Mouse (Mus musculus): ENCODE measurements around the gene Duox1.
A peak's percentile ranks its signal among the peaks of the same experiment; 100 is the strongest.
"Not testable (repeated sequence)": the region's sequence is repeated elsewhere in the genome, so short reads cannot be mapped to it uniquely, and the experiment has no call there.

Duox1 gene

GRCm38 (mm10) chr2:122312722-122313417 lies 2.6 kb upstream of the Duox1 start:
- DNase-seq (ENCODE audit: low spot score) = peak; percentile 51

DNA sequence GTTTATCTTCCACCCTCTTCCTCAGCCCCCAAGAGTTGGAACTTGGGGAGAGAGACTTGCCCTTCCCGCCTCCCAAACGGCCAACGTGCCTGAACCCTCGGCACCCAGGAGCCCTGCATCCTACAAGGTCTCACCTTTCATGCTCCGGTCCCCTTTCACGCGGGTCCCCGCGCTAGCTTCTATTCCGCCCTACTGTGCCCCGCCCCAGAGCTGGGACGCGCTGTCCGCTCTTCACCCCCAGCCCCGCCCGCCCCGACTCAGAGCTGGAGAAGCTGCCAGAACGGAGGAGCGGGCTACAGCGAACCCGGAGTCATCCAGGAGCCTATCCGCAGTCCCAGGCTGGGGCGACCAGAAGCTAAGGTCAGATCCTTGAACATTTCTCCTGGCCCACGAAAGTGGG lies 1.9 kb upstream of the Duox1 start, which contains the start of gene Duoxa1:
TSS of gene Duoxa1 (minus strand) at position 195 of the 400 bp plus-strand sequence.
- no peak for DNase-seq (ENCODE audit: low spot score)

GRCm38 (mm10) chr2:122317384-122317783 lies 1.9 kb downstream of the Duox1 start:
- DNase-seq (ENCODE audit: low spot score) = no peak

DNA sequence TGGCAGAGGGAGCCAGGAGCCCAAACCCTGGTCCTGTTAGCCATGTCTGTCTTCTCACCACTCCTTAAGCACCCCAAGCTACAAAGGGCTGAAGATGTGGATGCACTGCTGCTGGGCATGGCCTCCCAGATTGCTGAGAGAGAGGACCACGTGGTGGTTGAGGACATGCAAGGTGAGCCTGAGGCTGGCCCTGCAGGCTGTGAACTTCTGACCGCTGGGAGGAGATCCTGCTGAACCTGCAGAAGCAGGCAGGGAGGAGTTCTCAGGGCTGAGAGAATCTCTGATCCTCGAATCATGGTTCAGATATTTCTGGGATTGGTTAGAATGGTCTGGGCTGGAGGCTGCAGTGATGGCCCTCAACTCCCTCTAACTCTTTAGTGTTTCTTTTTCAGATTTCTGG lies 8.5 kb downstream of the Duox1 start:
- no peak for DNase-seq (ENCODE audit: low spot score)

- DNase-seq (ENCODE audit: low spot score) = no peak
Measured at GRCm38 (mm10) chr2:122324586-122324985, 9.1 kb downstream of the Duox1 start.

- DNase-seq (ENCODE audit: low spot score) = no peak
Measured at GRCm38 (mm10) chr2:122325361-122325760, 9.9 kb downstream of the Duox1 start.

DNA sequence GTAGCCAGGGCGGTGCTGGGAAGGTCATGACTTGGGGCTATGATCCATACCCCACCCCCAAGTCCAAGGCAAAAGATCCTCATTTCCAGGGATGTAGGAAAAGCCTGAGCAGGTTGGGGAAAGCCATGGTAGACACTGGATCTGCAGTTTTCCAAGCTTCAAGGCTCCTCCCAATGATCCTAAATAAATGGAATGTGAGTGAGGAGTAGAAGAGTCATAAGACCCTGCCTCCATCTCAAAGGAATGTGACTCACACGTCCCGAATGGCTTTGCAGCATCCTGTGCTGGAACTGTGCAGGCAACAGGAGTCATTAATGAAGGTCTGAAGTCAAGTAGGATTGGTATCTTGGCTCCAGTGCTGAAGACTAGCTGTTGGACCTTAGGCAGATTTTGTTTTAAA lies 12.5 kb downstream of the Duox1 start:
- no peak for DNase-seq (ENCODE audit: low spot score)

DNA sequence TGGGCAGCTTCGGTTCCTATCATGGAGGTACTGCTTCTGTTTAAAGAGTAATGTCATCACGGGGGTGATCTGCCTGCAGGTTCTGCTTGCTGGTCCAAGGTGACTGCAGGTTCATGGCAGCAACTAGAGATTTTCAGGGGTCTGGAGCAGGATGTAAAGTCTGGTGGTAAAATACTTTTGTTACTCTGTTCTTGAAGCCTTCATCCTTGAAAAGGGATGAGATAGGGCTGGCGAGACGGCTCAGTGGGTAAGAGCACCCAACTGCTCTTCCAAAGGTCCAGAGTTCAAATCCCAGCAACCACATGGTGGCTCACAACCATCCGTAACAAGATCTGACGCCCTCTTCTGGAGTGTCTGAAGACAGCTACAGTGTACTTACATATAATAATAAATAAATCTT lies 14.8 kb downstream of the Duox1 start:
- not testable (repeated sequence) for DNase-seq (ENCODE audit: low spot score)

- no peak for DNase-seq (ENCODE audit: low spot score)
Measured at GRCm38 (mm10) chr2:122332222-122332621, 16.8 kb downstream of the Duox1 start.

- no peak for DNase-seq (ENCODE audit: low spot score)
Measured at GRCm38 (mm10) chr2:122334170-122334569, 18.7 kb downstream of the Duox1 start.

DNA sequence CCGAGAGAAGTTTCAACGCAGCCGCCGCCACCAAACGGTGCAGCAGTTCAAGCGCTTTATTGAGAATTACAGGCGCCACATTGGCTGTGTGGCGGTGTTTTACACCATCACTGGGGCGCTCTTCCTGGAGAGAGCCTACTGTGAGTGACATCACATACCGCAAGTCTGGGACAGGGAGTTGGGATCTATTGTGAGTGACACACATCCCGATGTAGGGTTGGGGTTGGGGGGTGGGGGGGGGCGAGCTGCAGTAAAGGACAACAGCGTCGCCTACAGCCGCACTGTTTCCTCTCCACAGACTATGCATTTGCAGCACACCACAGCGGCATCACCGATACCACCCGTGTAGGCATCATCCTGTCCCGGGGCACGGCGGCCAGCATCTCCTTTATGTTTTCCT lies 21.8 kb downstream of the Duox1 start:
- no peak for DNase-seq (ENCODE audit: low spot score)

GRCm38 (mm10) chr2:122345106-122345893 lies 29.8 kb downstream of the Duox1 start:
- DNase-seq (ENCODE audit: low spot score) = no peak

DNA sequence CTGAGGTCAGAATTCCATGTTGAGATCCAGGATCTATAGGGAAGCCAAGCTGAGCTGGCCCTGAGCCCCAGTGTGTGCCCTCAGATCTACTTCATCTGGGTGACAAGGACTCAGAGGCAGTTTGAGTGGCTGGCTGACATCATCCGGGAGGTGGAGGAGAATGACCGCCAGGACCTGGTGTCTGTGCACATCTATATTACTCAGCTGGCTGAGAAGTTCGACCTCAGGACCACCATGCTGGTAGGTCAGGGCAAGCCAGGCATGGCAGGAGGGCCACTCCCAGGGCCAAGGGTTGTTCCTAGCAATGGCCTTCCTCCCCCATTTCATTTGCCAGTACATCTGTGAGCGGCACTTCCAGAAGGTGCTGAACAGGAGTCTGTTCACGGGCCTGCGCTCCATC lies 30.7 kb downstream of the Duox1 start:
- not testable (repeated sequence) for DNase-seq (ENCODE audit: low spot score)

- no peak for DNase-seq (ENCODE audit: low spot score)
Measured at GRCm38 (mm10) chr2:122347257-122347656, 31.8 kb downstream of the Duox1 start.

DNA sequence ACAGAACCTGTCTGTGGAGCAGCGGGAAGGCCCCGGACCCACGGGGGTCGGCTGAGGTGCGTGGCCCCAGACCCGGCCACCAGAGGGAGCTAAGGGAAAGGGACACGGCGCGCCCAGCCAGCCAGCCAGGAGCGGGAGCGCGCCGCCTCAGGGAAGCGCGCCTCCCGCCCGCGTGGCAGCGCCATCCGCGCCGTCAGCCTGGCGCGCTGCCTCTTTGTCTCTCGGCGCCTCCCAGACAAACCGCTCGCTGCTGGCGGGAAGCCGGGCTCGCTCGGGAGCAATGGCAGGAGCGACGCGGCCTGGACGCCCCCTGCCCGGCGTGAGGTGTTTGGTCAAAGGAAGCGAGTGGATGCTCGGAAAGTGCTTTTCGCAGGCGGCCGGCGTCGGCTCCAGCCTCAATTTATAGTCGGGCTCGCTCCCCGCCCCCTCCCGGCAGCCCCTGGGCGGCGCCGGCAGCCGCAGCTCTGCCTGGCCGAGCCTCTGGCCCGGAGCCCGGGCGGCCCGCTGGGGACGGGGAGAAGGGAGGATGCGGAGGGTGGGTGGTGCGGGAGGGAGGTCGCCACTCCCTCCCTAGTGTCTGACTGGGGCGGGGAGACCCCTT lies 33.2 kb downstream of the Duox1 start:
- peak; percentile 74 for DNase-seq (ENCODE audit: low spot score)

- peak; percentile 40 for DNase-seq (ENCODE audit: low spot score)
Measured at GRCm38 (mm10) chr2:122349136-122349785, 33.8 kb downstream of the Duox1 start.

GRCm38 (mm10) chr2:122351156-122351930 lies 35.9 kb downstream of the Duox1 start:
- DNase-seq (ENCODE audit: low spot score) = no peak

- DNase-seq (ENCODE audit: low spot score) = no peak
Measured at GRCm38 (mm10) chr2:122351931-122352329, 36.5 kb downstream of the Duox1 start.

DNA sequence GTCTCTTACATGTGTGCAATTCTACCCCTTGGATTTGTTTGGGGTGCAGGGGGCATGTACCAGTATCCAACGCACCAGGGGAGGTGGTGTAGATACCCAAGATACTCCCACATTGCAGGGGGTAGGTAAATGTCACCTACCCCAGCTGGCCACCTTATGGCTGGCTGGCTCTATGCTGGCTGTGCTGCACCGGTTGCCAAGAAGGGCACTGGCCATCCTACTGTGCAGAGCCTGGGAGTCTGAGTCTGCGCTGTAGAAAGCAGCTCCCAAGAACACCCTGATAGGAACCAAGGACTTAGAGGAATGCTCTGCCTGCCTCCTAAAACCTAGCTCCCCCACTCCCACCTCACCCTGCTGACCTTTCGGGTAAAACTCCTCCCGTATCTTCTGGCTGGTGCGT lies 37.5 kb downstream of the Duox1 start:
- DNase-seq (ENCODE audit: low spot score) = no peak

- no peak for DNase-seq (ENCODE audit: low spot score)
Measured at GRCm38 (mm10) chr2:122353765-122354164, 38.3 kb downstream of the Duox1 start.

DNA sequence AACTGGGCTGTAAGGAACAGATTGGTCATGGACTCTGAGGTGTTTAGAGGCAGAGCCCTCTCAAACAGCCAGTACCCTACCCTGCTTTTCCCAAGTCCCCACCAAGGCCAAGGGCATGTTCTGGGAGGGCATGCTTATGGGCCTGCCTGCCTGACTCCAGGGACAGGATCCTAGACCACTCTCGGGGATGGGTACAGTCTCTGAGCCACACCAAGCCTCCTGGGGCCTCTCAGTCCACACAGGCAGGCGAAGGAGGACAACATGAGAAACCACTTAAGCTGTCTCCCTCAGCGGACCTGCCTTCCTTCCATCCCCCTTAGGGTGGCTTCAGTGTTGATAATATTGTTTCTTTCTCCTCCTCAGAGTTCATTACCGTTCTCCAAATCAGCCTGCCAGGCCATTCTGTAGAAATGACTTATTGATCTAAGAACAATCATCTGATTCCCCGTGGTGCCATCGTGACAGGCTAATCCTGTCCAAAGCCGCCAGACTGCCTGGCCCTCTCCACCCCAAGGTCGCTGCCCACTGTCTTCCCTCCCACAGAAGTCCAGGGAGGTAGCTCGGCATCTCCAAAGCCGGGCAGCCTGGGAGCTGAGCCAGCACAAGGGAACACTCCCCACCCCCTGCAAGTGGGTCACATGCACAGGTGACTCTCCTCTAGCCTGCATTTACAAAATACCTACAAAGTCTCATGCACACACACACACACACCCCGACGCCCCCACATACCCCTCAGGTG lies 38.9 kb downstream of the Duox1 start:
- no peak for DNase-seq (ENCODE audit: low spot score)

Data from c-Kit-positive CD71-positive TER-119-positive erythroid progenitor cells, embryonic 14.5 days (primary cell).